Mouse (Mus musculus) liver, embryonic 14.5 days (tissue): ENCODE data around the gene Zfp637.

Source experiments
- CTCF ChIP-seq: IDR thresholded peaks from 2 replicates; pipeline ENCODE4 v1.5.1; 2016; ENCODE audit warnings: antibody characterized with exemption, low read depth, control low read depth
- EP300 ChIP-seq: IDR thresholded peaks from 2 replicates; pipeline ENCODE4 v1.6.1; 2016; ENCODE audit warnings: antibody characterized with exemption, low read depth

DNA sequence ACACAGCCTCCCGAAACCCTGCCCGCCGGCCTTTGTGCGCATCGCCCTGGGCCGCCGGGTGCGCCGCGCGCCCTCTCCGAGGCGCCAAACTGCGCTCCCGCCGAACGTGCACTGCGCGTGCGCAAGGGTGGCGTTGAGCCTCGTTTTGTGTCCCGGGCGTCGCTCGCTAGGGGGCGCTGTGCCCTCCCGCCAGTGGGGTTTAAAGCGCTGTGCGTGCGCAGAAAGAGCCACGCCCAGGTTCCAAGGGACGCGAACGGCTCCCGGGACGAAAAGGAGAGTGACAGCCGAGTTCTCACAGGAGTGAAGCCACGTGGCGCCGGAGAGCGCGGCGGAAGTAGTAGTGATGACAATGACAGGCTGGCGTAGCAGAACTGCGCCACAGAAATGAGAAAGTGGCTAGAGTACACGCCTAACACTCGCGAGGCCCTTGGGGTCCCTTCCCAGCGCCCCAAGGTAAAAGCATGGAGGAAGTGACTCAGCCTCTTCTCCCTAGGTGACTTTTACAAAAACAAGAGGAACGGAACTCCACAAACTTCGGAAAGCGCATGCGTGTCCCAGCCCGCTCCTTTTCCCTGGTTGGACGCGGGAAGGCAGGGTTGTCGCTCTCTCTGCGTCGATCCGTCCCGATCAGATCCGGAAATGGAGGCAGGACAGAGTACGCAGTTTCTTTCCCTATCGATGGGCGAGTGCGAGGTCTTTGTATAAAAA, 38.6 kb downstream of the Zfp637 start:
- TF ChIP-seq CTCF = peak; percentile 97
- TF ChIP-seq EP300 = no peak
